Mouse (Mus musculus) CH12.LX (cell line): ENCODE data around the gene Rap1b. TPM values are rescaled to one million over a fixed set of nuclear protein-coding genes. Genes with fewer than 3 reads are reported as not detected.

Experiments used
- DNase-seq: peaks from one replicate; pipeline ENCODE4 v3.0.0-alpha.2; 2013; ENCODE audit errors: extremely low read depth
- H3K27ac ChIP-seq: 2 replicates; pipeline ENCODE4 v1.5.1; 2012; ENCODE audit warnings: low read depth, mild to moderate bottlenecking, control low read depth, moderate library complexity; ENCODE audit not compliant: insufficient read depth
- H3K27me3 ChIP-seq: replicated peaks from 2 replicates; pipeline ENCODE3; 2012; ENCODE audit warnings: inconsistent platforms
- H3K36me3 ChIP-seq, 2 experiments: replicated peaks in 1 of 2; 2 replicates each; pipeline versions ENCODE3 to v1.6.1; 2012; ENCODE audit warnings: inconsistent platforms in 1 of 2, low read length in 1 of 2, mild to moderate bottlenecking in 1 of 2, mixed read lengths in 1 of 2, moderate library complexity in 1 of 2; ENCODE audit not compliant: control insufficient read depth in 1 of 2, insufficient read depth in 1 of 2
- H3K4me1 ChIP-seq, 2 experiments: 2 replicates each; pipeline ENCODE4 v1.6.1; 2012; ENCODE audit warnings: inconsistent platforms in 1 of 2, moderate library complexity in 1 of 2; ENCODE audit not compliant: insufficient read depth in 2 of 2, control insufficient read depth in 1 of 2
- H3K4me2 ChIP-seq: 2 replicates; pipeline ENCODE4 v1.6.1; 2012; ENCODE audit warnings: low read depth, mild to moderate bottlenecking, control low read depth; ENCODE audit not compliant: poor library complexity, insufficient read depth, severe bottlenecking
- H3K4me3 ChIP-seq, 3 experiments: fragments of 150-350 bp in 1 of 3; sonication (generic) in 1 of 3; replicated peaks in 1 of 3; 2 replicates each; pipeline versions ENCODE3 to v1.5.1; 2011 to 2012; ENCODE audit warnings: low read depth in 2 of 3, low read length in 2 of 3, mild to moderate bottlenecking in 2 of 3, moderate library complexity in 2 of 3, control low read depth in 1 of 3, improper control_type of control experiment in 1 of 3, inconsistent platforms in 1 of 3, mixed read lengths in 1 of 3; ENCODE audit not compliant: poor library complexity in 1 of 3
- H3K79me2 ChIP-seq: replicated peaks from 2 replicates; pipeline ENCODE4 v1.6.1; 2012; ENCODE audit warnings: mild to moderate bottlenecking, moderate library complexity; ENCODE audit not compliant: control insufficient read depth, poor library complexity, insufficient read depth, severe bottlenecking; ENCODE audit errors: extremely low read depth
- H3K9ac ChIP-seq: 2 replicates; pipeline ENCODE4 v1.6.1; 2012; ENCODE audit warnings: low read depth, mild to moderate bottlenecking, control low read depth, moderate library complexity; ENCODE audit not compliant: insufficient read depth
- H3K9me3 ChIP-seq: replicated peaks from 2 replicates; pipeline ENCODE3; 2012; ENCODE audit warnings: low read length, inconsistent platforms, mixed read lengths
- BHLHE40 ChIP-seq: IDR thresholded peaks from 2 replicates; pipeline ENCODE4 v1.6.1; 2011; ENCODE audit warnings: mild to moderate bottlenecking, low read depth, low read length, improper control_type of control experiment
- CHD1 ChIP-seq: IDR thresholded peaks from 2 replicates; pipeline ENCODE4 v1.6.1; 2012; ENCODE audit warnings: low read depth, low read length, improper control_type of control experiment, inconsistent platforms
- CHD2 ChIP-seq: IDR thresholded peaks from 2 replicates; pipeline ENCODE4 v1.6.1; 2011; ENCODE audit warnings: low read length, improper control_type of control experiment
- ELF1 ChIP-seq: IDR thresholded peaks from 2 replicates; pipeline ENCODE4 v1.6.1; 2014; ENCODE audit warnings: low read depth, mild to moderate bottlenecking, inconsistent platforms, low read length, improper control_type of control experiment
- ETS1 ChIP-seq: conservative IDR thresholded peaks from 2 replicates; pipeline ENCODE4 v1.6.1; 2012; ENCODE audit warnings: low read depth, mild to moderate bottlenecking, inconsistent platforms, low read length, improper control_type of control experiment, moderate library complexity
- GABPA ChIP-seq: IDR thresholded peaks from 2 replicates; pipeline ENCODE4 v1.6.1; 2012; ENCODE audit warnings: low read depth, low read length, improper control_type of control experiment, inconsistent platforms; ENCODE audit not compliant: insufficient replicate concordance
- IRF4 ChIP-seq: IDR thresholded peaks from 2 replicates; pipeline ENCODE4 v1.6.1; 2014; ENCODE audit warnings: low read depth, mild to moderate bottlenecking, inconsistent platforms, low read length, improper control_type of control experiment
- JUN ChIP-seq: IDR thresholded peaks from 2 replicates; pipeline ENCODE4 v1.6.1; 2011; ENCODE audit warnings: low read depth, mild to moderate bottlenecking, low read length, improper control_type of control experiment, moderate library complexity; ENCODE audit not compliant: insufficient read depth
- MYC ChIP-seq: IDR thresholded peaks from 2 replicates; pipeline ENCODE4 v1.6.1; 2011; ENCODE audit warnings: low read depth, mild to moderate bottlenecking, improper control_type of control experiment, low read length
- NELFE ChIP-seq: IDR thresholded peaks from 2 replicates; pipeline ENCODE4 v1.6.1; 2011; ENCODE audit warnings: low read depth, low read length, improper control_type of control experiment
- NRF1 ChIP-seq: IDR thresholded peaks from 2 replicates; pipeline ENCODE4 v1.6.1; 2014; ENCODE audit warnings: low read depth, mild to moderate bottlenecking, inconsistent platforms, low read length, improper control_type of control experiment, moderate library complexity
- PAX5 ChIP-seq: IDR thresholded peaks from 2 replicates; pipeline ENCODE4 v1.6.1; 2012; ENCODE audit warnings: low read length, inconsistent platforms, mixed read lengths
- RCOR1 ChIP-seq: conservative IDR thresholded peaks from 2 replicates; pipeline ENCODE4 v1.6.1; 2012; ENCODE audit warnings: low read depth, mild to moderate bottlenecking, inconsistent platforms, low read length, improper control_type of control experiment
- SIN3A ChIP-seq: IDR thresholded peaks from 2 replicates; pipeline ENCODE4 v1.6.1; 2012; ENCODE audit warnings: low read length, improper control_type of control experiment, inconsistent platforms
- SMC3 ChIP-seq: IDR thresholded peaks from 2 replicates; pipeline ENCODE4 v1.6.1; 2011; ENCODE audit warnings: low read depth, low read length, improper control_type of control experiment
- TBP ChIP-seq: conservative IDR thresholded peaks from 2 replicates; pipeline ENCODE4 v1.6.1; 2011; ENCODE audit warnings: low read depth, low read length, improper control_type of control experiment
- ZMIZ1 ChIP-seq: IDR thresholded peaks from 2 replicates; pipeline ENCODE4 v1.6.1; 2012; ENCODE audit warnings: low read depth, mild to moderate bottlenecking, inconsistent platforms, low read length, improper control_type of control experiment
- dilution Hi-C: fragments of 300-500 bp; cut with MboI; formaldehyde crosslinking; loops from 2 replicates; pipeline ENCODE4 v1.14.3; 2020; ENCODE audit warnings: low sequenced_read_pairs; ENCODE audit not compliant: extremely low pct_unique_long_range_greater_than_20kb, extremely low pct_ligation_motif_present
- in situ Hi-C: fragments of 300-500 bp; cut with MboI; formaldehyde crosslinking; loops from 3 replicates; pipeline ENCODE4 v1.14.3; 2019; ENCODE audit warnings: low sequenced_read_pairs, low pct_ligation_motif_present, low pct_unique_long_range_greater_than_20kb, mixed read lengths
- polyA plus RNA-seq: library from polyadenylated mRNA; unstranded; fragments of >175 nt; gene quantifications from 2 replicates; pipeline ENCODE4 v1.2.1, GENCODE M21; 2012; ENCODE audit warnings: low read depth; ENCODE audit not compliant: insufficient read length
- total RNA-seq, 2 experiments: library from RNA; depleted of rRNA; stranded (reverse); fragments of 300-350 nt in 1 of 2; fragments of >200 nt in 1 of 2; gene quantifications; 2 replicates each; pipeline ENCODE4 v1.2.3; 2012 to 2014

The Rap1b gene
- total and polyA plus RNA-seq, 3 experiments = 37.0 to 214 (median 205) TPM

DNA sequence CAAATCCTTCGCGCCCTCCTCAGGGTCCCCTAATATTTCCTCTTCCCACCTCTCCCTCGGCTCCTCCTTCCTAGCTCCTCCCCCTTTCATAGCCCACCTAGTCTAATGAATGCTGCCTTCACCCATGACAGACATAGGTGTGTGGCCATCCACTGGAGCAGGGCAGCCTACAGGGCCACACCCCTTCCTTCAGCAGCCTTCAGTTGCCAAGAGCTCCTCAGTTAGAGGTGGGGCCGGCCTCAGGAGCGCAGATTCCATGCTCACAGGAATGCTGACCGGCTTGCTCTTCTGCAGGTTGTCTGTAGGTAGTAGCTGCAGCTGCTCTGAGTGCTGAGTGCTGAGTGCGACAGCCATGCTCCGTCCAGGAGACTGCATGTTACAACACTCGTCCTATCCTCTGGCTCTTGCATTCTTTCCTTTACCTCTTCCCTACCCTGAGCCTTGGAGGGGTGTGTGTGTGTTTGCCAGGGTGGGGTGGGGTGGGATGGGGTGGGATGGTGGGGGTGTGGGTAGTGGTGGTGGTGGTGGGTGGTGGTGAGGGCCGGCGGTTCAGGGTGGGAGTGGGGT lies 16.3 kb upstream of the Rap1b start:
- dilution Hi-C loops = no loop called here
- Histone ChIP-seq H3K4me3 (no peak overlapping the region), H3K79me2 (no peaks in the 10 kb centered on the region), H3K4me2 (no peak overlapping the region), H3K9me3 (no peaks in the 10 kb centered on the region), H3K4me1 (peaks cover 11 to 14% of the 10 kb centered on the region in 2 experiments; a peak in 3 of 4 replicates), H3K36me3 (no peaks in the 10 kb centered on the region), H3K27ac (no peak overlapping the region), H3K27me3 (no peaks in the 10 kb centered on the region), H3K9ac (no peak overlapping the region)
- in situ Hi-C loops = no loop called here
- TF ChIP-seq SIN3A = no peak
- no peak for TF ChIP-seq IRF4
- DNase-seq = no peak

DNA sequence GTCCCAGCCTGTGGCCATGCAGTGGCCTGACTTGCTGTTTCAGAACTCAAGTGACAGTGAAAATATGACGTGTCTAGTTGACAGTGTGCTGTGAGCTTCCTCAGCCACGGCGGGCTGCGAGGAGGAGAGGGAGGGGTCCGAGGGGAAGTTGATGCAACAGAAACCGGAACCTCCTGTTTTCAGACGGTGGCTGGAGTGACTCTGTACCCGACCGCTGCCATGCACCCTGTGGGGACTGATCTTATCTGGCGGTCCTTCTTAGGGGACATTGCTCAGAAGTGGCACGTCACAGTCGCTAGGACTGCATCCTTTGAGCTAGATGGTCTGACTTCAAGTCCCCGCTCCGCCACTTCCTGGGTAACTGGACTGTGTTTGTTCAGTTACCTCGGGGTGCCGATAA lies 15.1 kb upstream of the Rap1b start:
- TF ChIP-seq ETS1 (no peak), NELFE (no peak), PAX5 (no peak), MYC (no peak)
- H3K4me3 ChIP-seq = no peak overlapping the region
- H3K79me2 ChIP-seq = no peaks in the 10 kb centered on the region

GRCm38 (mm10) chr10:117860361-117860760 lies 14.5 kb upstream of the Rap1b start:
- Histone ChIP-seq H3K4me3 (no peak overlapping the region), H3K36me3 (no peaks in the 10 kb centered on the region), H3K9ac (no peak overlapping the region), H3K9me3 (no peaks in the 10 kb centered on the region), H3K27ac (no peak overlapping the region), H3K4me2 (no peak overlapping the region), H3K79me2 (no peaks in the 10 kb centered on the region), H3K4me1 (peaks cover 8 to 14% of the 10 kb centered on the region in 2 experiments; a peak in 3 of 4 replicates), H3K27me3 (no peaks in the 10 kb centered on the region)
- DNase-seq = no peak
- in situ Hi-C loops (no loop called here), dilution Hi-C loops (no loop called here)
- TF ChIP-seq JUN (no peak), CHD2 (no peak), SMC3 (no peak), GABPA (no peak), ZMIZ1 (no peak), TBP (no peak), RCOR1 (no peak), CHD1 (no peak), BHLHE40 (no peak), NRF1 (no peak), ELF1 (no peak)

More for the DNA sequence above, 15.1 kb upstream of the Rap1b start:
- Histone ChIP-seq H3K36me3 (no peaks in the 10 kb centered on the region), H3K4me2 (no peak overlapping the region), H3K9ac (no peak overlapping the region), H3K4me1 (peaks cover 8 to 14% of the 10 kb centered on the region in 2 experiments; a peak in 3 of 4 replicates), H3K27ac (no peak overlapping the region), H3K9me3 (no peaks in the 10 kb centered on the region), H3K27me3 (no peaks in the 10 kb centered on the region)
- no peak for DNase-seq
- dilution Hi-C loops (no loop called here), in situ Hi-C loops (no loop called here)
